Mouse (Mus musculus): ENCODE results near the gene Dnah1. TPM values are rescaled to one million over a fixed set of nuclear protein-coding genes. Genes with fewer than 3 reads are reported as not detected.

Gene Dnah1
- polyA plus RNA-seq, 1 experiment from 2014 or later = 5.3 TPM

DNA sequence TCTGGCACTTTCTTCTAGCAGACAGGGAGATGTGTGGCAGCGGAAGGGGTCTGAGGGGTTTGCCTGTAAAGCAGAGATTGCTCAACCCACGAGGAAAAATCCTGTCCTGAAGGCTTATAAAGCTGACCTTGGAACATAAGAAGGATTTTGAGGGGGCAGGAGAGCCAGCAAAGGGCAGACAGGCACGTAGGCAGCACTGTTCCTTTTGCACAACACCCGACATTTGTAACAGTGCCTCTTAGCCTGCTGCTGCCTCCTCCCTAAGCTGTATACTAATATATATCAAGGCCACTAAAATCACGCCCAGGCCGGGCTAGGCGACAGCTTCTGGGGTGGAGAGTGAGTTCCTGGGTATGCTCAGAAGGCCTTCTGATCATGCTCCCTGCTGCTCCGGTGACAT is 93.3 kb downstream of the Dnah1 start:
- H3K9ac ChIP-seq (replicated peaks) = no peak overlapping the region
- no peaks in the 10 kb centered on the region for H3K36me3 ChIP-seq
- ATAC-seq = no peak
- WGBS = 76% methylated on average over 8 of the region's 8 CpGs
- no peak overlapping the region for H3K27ac ChIP-seq
- no peaks in the 10 kb centered on the region for H3K9me3 ChIP-seq
- no peak overlapping the region for H3K4me3 ChIP-seq (replicated peaks)
- no peak overlapping the region for H3K4me2 ChIP-seq (replicated peaks)
- no peaks in the 10 kb centered on the region for H3K27me3 ChIP-seq
- 0 out of 2 replicates have a peak, but pooled peaks cover 8% of the 10 kb centered on the region for H3K4me1 ChIP-seq (replicated peaks)

DNA sequence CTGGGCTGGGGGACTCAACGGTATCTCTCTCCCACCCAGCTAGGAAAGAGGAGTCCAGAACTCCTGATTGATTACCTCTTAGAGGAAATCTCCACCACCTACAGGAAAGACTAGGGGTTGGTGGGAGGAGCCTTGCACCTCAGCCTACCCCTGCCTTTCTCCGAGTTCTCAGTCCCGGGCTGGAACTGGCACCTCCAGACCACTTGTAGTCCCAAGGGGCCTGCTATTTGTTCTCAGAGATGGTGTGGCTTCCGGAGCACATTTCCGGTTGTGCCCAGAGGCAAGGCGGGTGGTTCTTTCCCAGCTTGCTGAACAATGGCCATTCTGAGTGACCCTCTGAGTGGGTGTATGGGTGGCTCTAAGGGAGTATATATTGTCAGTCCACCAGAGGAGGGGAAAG is 95.5 kb downstream of the Dnah1 start:
- Histone ChIP-seq H3K27ac (no peak overlapping the region), H3K9ac (replicated peaks) (no peak overlapping the region), H3K4me3 (replicated peaks) (no peak overlapping the region), H3K9me3 (no peaks in the 10 kb centered on the region), H3K27me3 (no peaks in the 10 kb centered on the region), H3K36me3 (no peaks in the 10 kb centered on the region), H3K4me2 (replicated peaks) (no peak overlapping the region), H3K4me1 (replicated peaks) (0 out of 2 replicates have a peak, but pooled peaks cover 5% of the 10 kb centered on the region)
- no peak for ATAC-seq
- 81% methylated on average over 6 of the region's 6 CpGs for WGBS

DNA sequence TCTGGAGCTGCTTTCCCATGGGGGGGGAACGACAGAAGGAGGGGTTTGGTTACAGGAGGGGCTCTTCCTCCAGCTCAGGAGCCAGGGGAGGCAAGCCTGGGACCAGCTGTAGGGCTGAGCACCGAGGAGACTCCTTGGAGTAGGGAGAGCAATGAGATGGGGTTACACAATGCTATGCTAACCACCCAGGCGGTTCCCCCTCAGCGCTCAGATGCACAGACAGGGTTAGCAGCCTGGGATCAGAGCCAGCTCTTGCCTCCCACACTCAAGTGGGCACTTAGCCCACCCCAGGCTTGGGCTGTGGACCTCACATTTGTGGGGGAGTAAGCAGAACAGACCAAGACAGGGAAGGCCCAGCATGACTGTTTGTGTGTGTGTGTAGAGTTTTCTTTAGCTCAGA is 96.7 kb downstream of the Dnah1 start:
- WGBS = 68% methylated on average over 4 of the region's 4 CpGs
- Histone ChIP-seq H3K4me3 (replicated peaks) (no peak overlapping the region), H3K27ac (no peak overlapping the region), H3K36me3 (no peaks in the 10 kb centered on the region), H3K4me1 (replicated peaks) (0 out of 2 replicates have a peak, but pooled peaks cover 5% of the 10 kb centered on the region), H3K27me3 (no peaks in the 10 kb centered on the region), H3K9ac (replicated peaks) (no peak overlapping the region), H3K9me3 (no peaks in the 10 kb centered on the region), H3K4me2 (replicated peaks) (no peak overlapping the region)
- peak; percentile 56; the same call in 1 of the 2 replicates for ATAC-seq

DNA sequence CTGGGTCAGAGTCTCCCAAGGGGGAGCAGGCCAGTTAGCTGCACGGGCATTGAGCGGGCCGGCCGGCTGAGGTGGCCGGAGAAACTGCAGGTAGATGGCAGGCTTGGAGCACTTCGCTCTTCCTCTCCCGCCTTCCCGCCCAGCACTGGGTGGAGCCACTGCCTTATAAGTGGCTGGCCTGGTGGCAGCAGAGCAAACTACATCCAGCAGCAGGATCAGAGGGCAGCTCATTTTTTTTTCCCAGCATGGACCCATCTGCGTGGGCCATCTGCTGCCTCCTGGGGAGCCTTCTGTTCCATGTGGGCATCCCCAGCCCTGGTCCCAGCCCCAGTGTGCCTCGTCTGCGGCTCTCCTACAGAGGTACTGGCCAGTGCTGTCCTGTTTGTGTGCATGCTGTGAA is 106.0 kb downstream of the Dnah1 start, which contains the start of gene Sema3g:
Gene Sema3g (plus strand): TSS at position 195 of the 400 bp plus-strand sequence.
- WGBS = 13% methylated on average over 11 of the region's 11 CpGs
- no peaks in the 10 kb centered on the region for H3K36me3 ChIP-seq
- peak within 1 kb of the TSS; percentile 41; the same call in 1 of the 2 replicates for H3K9ac ChIP-seq (replicated peaks)
- no peaks in the 10 kb centered on the region for H3K27me3 ChIP-seq
- H3K9me3 ChIP-seq = no peaks in the 10 kb centered on the region
- no peak within 1 kb of the TSS for H3K4me3 ChIP-seq (replicated peaks)
- peak; percentile 71 for ATAC-seq
- peak within 1 kb of the TSS; percentile 30; the same call in 1 of the 2 replicates for H3K27ac ChIP-seq
- peak within 1 kb of the TSS; percentile 11 for H3K4me2 ChIP-seq (replicated peaks)
- H3K4me1 ChIP-seq (replicated peaks) = peaks cover 17% of the 10 kb centered on the region

DNA sequence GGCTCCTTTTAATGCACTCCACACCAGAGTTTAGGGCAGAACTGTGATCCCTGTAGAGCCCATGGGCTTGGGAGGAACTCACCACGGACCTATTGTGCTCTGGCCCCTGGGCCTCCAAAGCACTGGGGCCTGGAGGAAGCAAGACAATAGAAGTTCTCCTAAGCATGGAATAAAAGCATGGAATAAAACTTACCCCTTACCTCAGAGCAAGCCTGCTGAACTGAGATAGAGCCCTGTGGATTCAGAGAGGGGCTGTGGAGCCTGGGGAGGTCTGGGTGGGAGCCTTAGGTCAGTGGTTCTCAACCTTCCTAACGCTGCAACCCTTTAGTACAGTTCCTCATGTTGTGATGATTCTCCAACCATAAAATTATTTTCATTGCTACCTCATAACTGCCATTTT is 106.8 kb downstream of the Dnah1 start, which contains the start of gene Nisch:
Gene Nisch (minus strand): TSS at position 101 of the 400 bp plus-strand sequence.
- Histone ChIP-seq H3K27ac (peak within 1 kb of the TSS; percentile 30; the same call in 1 of the 2 replicates), H3K27me3 (no peaks in the 10 kb centered on the region), H3K9me3 (no peaks in the 10 kb centered on the region), H3K4me2 (replicated peaks) (peak within 1 kb of the TSS; percentile 12; the same call in 1 of the 2 replicates), H3K4me3 (replicated peaks) (no peak within 1 kb of the TSS), H3K9ac (replicated peaks) (peak within 1 kb of the TSS; percentile 41; the same call in 1 of the 2 replicates), H3K4me1 (replicated peaks) (peaks cover 17% of the 10 kb centered on the region), H3K36me3 (no peaks in the 10 kb centered on the region)
- ATAC-seq = no peak
- 45% methylated on average over 2 of the region's 2 CpGs for WGBS

DNA sequence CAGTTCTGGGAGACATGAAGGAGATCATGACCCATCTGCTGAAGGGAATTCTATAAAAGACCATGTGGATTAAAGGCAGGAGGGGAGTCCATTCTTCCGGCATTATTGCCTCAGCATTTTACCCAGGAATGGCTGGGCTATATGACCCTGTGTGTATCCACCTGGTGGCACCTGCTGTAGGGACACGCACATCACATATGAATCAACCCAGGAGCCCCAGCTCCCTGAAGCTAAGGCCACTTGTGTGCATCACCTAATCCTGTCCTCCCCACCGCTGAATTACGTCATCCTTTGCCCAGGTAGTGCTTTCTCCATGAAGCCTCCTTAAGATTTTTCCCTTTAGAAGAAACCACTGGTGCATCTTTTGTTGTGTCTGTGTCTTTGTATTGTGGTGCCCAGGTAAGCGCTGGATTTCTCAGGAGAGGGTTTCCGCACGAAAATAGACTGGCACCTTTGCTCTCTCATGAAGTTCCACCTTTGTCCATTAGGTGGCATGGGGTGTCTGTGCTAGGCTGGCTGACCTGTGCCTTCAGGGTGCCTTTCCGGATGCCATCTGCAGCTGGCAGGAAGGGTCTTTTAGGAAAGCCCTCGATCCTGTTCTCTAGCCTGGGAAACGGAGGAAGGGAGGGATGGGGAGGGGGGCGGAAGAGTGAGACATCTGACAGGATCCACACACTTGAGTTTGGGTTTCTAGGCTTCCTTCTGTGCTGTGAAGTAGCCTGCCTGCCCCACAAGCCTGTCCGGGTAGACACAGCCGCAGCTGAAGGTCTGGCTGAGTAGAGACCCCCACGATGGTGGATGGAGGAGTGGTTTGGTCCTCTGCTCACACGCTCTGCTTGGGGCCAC is 108.3 kb downstream of the Dnah1 start:
- H3K27me3 ChIP-seq = no peaks in the 10 kb centered on the region
- H3K9ac ChIP-seq (replicated peaks) = peak overlapping the region; percentile 40; the same call in 1 of the 2 replicates
- no peak overlapping the region for H3K27ac ChIP-seq
- no peaks in the 10 kb centered on the region for H3K9me3 ChIP-seq
- peaks cover 17% of the 10 kb centered on the region for H3K4me1 ChIP-seq (replicated peaks)
- 33% methylated on average over 15 of the region's 15 CpGs for WGBS
- ATAC-seq = peak; percentile 72
- H3K4me3 ChIP-seq (replicated peaks) = no peak overlapping the region
- peak overlapping the region; percentile 12; the same call in 1 of the 2 replicates for H3K4me2 ChIP-seq (replicated peaks)
- no peaks in the 10 kb centered on the region for H3K36me3 ChIP-seq

DNA sequence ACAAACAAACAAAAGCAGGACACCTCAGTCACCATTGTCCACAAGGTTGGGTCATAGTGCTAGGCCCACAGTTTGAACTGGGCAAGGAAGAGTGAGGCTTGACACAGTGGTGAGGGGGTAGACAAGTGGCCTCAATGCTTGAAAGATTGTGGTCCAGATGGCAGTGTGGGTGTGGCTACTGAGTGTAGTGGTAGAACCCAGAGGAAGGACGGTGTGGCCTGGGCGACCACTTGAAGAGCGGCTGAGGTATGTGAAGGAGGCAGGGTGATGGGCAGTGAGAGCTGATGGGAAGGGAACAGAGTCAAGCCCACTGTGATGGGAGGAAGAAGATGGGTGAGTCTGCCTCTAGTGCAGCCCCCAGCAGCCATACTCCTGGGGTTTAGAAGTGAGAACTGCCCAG is 109.0 kb downstream of the Dnah1 start:
- no peak for ATAC-seq
- 79% methylated on average over 3 of the region's 3 CpGs for WGBS
- H3K27ac ChIP-seq = no peak overlapping the region
- no peak overlapping the region for H3K9ac ChIP-seq (replicated peaks)
- peaks cover 17% of the 10 kb centered on the region for H3K4me1 ChIP-seq (replicated peaks)
- no peaks in the 10 kb centered on the region for H3K27me3 ChIP-seq
- no peaks in the 10 kb centered on the region for H3K36me3 ChIP-seq
- H3K4me2 ChIP-seq (replicated peaks) = no peak overlapping the region
- no peak overlapping the region for H3K4me3 ChIP-seq (replicated peaks)
- no peaks in the 10 kb centered on the region for H3K9me3 ChIP-seq

DNA sequence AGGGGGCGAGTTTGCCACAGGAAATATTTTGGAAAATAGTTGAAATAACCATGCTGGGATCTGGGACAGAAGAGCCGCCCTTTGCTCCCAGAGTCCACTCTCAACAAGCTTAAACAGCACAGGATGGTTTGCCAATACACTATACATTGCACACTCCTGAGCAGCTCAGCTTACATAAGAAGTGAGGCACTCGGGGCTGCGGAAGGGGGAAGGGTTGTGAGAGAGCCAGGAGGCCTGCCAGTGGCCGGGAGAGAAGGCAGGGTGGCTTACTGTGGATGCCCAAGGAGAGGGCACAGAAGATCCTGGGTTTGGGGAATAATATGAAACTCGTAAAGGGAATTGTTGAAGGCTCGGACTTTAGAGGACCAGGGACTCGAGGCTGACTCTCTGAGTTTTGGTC is 109.8 kb downstream of the Dnah1 start:
- H3K27me3 ChIP-seq = no peaks in the 10 kb centered on the region
- H3K9me3 ChIP-seq = no peaks in the 10 kb centered on the region
- ATAC-seq = no peak
- H3K4me2 ChIP-seq (replicated peaks) = no peak overlapping the region
- H3K4me3 ChIP-seq (replicated peaks) = no peak overlapping the region
- 68% methylated on average over 8 of the region's 8 CpGs for WGBS
- H3K27ac ChIP-seq = no peak overlapping the region
- no peak overlapping the region for H3K9ac ChIP-seq (replicated peaks)
- no peaks in the 10 kb centered on the region for H3K36me3 ChIP-seq
- peaks cover 17% of the 10 kb centered on the region for H3K4me1 ChIP-seq (replicated peaks)

DNA sequence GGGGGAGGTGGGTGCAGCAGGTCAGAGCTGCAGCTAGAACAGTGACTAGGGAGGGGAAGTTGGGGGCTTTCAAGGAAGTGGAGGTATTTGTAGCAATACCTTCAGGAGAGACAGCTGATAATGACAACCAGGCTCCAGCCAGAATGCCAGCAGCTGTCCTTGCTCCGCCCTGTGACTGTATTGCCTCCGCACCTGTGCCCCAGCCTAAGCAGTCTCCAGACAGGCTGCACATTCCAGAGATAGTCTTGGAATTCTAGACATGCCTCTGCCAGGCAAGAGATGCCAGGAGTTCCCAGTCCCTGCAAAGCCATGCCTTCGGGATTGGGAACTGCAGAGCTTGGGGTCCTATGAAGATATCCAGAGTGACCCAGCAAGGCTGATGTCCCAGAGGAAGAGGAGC is 111.2 kb downstream of the Dnah1 start:
- Histone ChIP-seq H3K9ac (replicated peaks) (no peak overlapping the region), H3K36me3 (no peaks in the 10 kb centered on the region), H3K27me3 (no peaks in the 10 kb centered on the region), H3K4me2 (replicated peaks) (no peak overlapping the region), H3K9me3 (no peaks in the 10 kb centered on the region), H3K4me1 (replicated peaks) (peaks cover 12% of the 10 kb centered on the region), H3K27ac (no peak overlapping the region), H3K4me3 (replicated peaks) (no peak overlapping the region)
- 93% methylated on average over 3 of the region's 3 CpGs for WGBS
- no peak for ATAC-seq

DNA sequence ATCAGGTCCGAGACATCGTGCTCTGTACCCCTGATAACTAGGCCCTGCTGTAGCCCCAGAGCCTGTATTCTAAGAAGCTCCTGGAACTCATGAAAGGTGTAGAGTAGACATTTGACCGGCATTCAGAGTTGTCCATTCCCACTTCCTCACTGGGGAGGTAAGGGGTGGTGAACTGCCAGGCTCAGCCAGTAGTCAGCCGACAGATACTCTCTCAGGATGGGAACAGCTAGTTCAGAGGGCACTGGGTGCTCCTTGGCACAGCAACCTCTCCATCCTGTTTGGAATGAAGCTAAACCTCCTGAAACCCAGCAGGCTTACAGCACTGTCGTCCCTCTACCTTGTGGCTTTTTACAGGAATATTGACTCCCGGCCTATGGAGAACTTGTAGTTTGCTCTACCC is 111.8 kb downstream of the Dnah1 start:
- Histone ChIP-seq H3K9me3 (no peaks in the 10 kb centered on the region), H3K4me3 (replicated peaks) (no peak overlapping the region), H3K27ac (no peak overlapping the region), H3K9ac (replicated peaks) (no peak overlapping the region), H3K27me3 (no peaks in the 10 kb centered on the region), H3K4me2 (replicated peaks) (no peak overlapping the region), H3K4me1 (replicated peaks) (peaks cover 15% of the 10 kb centered on the region; the same call in 1 of the 2 replicates), H3K36me3 (no peaks in the 10 kb centered on the region)
- ATAC-seq = no peak
- WGBS = 94% methylated on average over 6 of the region's 6 CpGs
